Mouse (Mus musculus) neural tube, embryonic 11.5 days (tissue): Measurements from ENCODE around the gene Zfp652. TPM values are rescaled to one million over a fixed set of nuclear protein-coding genes. Genes with fewer than 3 reads are reported as not detected.

Experiments
- ATAC-seq: fragments of 200-750 bp; cut with Nextera tagmentation; 2 replicates; pipeline ENCODE4 v1.8.0; 2017; ENCODE audit warnings: moderate number of reproducible peaks, mild to moderate bottlenecking, moderate TSS enrichment, moderate library complexity; ENCODE audit not compliant: insufficient read depth, low FRiP score, low TSS enrichment
- DNase-seq: peaks from one replicate; pipeline ENCODE4 v3.0.0-alpha.2; 2015; ENCODE audit warnings: low spot score
- H3K27ac ChIP-seq: fragments of 300-500 bp; sonication (generic); 2 replicates; pipeline ENCODE4 v1.5.1; 2014; ENCODE audit warnings: low read depth, mild to moderate bottlenecking, low read length
- H3K27me3 ChIP-seq: fragments of 300-500 bp; sonication (generic); 2 replicates; pipeline ENCODE4 v1.6.1; 2014; ENCODE audit warnings: mild to moderate bottlenecking, low read length, mixed read lengths; ENCODE audit not compliant: control insufficient read depth, insufficient read depth
- H3K36me3 ChIP-seq: fragments of 300-500 bp; sonication (generic); 2 replicates; pipeline ENCODE4 v1.6.1; 2014; ENCODE audit warnings: mild to moderate bottlenecking, low read length, moderate library complexity, mixed read lengths; ENCODE audit not compliant: control insufficient read depth, insufficient read depth
- H3K4me1 ChIP-seq: fragments of 300-500 bp; sonication (generic); 2 replicates; pipeline ENCODE4 v1.6.1; 2014; ENCODE audit warnings: low read length, mixed read lengths; ENCODE audit not compliant: control insufficient read depth, insufficient read depth
- H3K4me2 ChIP-seq: fragments of 300-500 bp; sonication (generic); 2 replicates; pipeline ENCODE4 v1.6.1; 2014; ENCODE audit warnings: low read depth, mild to moderate bottlenecking, moderate library complexity
- H3K4me3 ChIP-seq: fragments of 300-500 bp; sonication (generic); 2 replicates; pipeline ENCODE4 v1.5.1; 2014; ENCODE audit warnings: low read depth, low read length
- H3K9ac ChIP-seq: fragments of 300-500 bp; sonication (generic); 2 replicates; pipeline ENCODE4 v1.6.1; 2014; ENCODE audit warnings: mild to moderate bottlenecking, low read length
- H3K9me3 ChIP-seq: fragments of 300-500 bp; sonication (generic); 2 replicates; pipeline ENCODE4 v1.6.1; 2016; ENCODE audit warnings: low read length; ENCODE audit not compliant: control insufficient read depth
- WGBS: fragments of 180-500 bp; shearing (Covaris S2); extraction: QIAGEN DNeasy Blood & Tissue Kit; methylation state at CpG from one replicate; pipeline ENCODE4 v1.1.7; 2014; 5-methylcytosine and 5-hydroxymethylcytosine counted together
- polyA plus RNA-seq: library from polyadenylated mRNA; unstranded; fragments of >200 nt; fragmentation: Nextera tagmentation; extraction: Ambion mirVana; gene quantifications from 2 replicates; pipeline ENCODE4 v1.2.1, GENCODE M21; 2014

The Zfp652 gene
- polyA plus RNA-seq, 1 experiment from 2014 or later = 12.3 TPM

DNA sequence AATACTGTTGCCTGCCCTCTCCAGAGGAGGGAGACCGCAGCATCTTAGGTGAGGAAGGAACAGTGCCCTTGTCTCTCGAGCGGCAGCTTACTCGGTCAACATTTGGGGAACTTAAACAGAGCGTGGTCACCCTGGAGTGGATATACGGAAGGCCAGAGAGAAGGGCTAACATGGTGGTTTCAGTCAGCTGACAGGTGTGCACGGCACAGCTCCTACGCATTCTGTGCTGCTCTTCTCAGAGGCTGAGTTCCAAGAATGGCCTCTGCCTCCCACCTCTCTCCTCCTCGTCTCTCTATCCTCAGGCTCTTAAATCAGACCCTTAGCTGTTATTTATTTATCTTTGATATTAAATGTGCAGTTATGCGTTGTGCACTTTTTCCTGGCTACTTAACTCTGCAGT, 52.9 kb downstream of the Zfp652 start:
- WGBS = 86% methylated on average over 10 of the region's 10 CpGs
- no peak for DNase-seq
- Histone ChIP-seq H3K36me3 (peaks cover 3% of the 10 kb centered on the region; the same call in 1 of the 2 replicates), H3K27me3 (no peaks in the 10 kb centered on the region), H3K4me3 (no peak overlapping the region), H3K9ac (no peak overlapping the region), H3K4me2 (no peak overlapping the region), H3K9me3 (no peaks in the 10 kb centered on the region), H3K4me1 (no peaks in the 10 kb centered on the region), H3K27ac (no peak overlapping the region)
- no peak for ATAC-seq

DNA sequence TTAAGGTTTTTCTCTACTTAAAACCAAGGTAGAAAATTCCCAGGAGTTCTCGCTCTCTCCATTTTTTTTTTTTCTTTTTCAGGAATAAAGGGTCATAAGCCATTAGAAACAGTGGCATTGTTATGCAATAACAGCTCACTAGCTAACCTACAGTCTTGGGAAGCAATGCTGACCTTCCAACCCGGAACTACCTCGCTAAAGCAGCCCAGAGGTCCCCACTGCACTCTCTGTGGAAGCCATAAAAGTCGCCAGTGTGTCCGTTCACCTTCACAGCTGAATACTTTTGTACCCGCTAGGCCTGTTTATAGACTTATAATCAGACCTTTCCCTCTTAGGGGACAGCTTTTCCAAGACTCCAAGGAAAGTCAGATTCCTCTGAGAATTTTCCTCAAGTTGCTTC, 55.8 kb downstream of the Zfp652 start:
- no peaks in the 10 kb centered on the region for H3K27me3 ChIP-seq
- WGBS = 75% methylated on average over 6 of the region's 6 CpGs
- ATAC-seq = no peak

DNA sequence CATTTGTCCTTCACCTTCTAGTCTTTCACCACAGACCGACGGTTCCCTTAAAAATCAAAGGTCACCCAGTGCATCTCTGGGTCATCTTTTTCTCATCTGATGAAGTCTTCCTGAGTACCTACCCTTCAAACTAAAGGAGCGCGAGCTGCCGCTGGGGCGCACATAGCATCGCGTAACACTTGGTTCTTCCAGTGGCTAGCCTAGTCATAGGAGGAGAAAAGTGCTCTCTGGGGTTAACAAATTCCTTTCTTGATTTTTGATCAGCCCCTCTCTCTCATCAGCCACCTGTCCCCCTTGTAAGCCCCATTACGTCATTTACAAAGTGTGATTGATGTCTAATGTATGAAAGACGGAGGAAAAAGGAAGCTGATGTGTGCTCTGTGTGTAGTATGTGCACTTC, 56.7 kb downstream of the Zfp652 start:
- Histone ChIP-seq H3K4me3 (no peak overlapping the region), H3K27me3 (no peaks in the 10 kb centered on the region), H3K9ac (no peak overlapping the region), H3K4me1 (no peaks in the 10 kb centered on the region), H3K36me3 (no peaks in the 10 kb centered on the region), H3K9me3 (no peaks in the 10 kb centered on the region), H3K27ac (no peak overlapping the region), H3K4me2 (no peak overlapping the region)
- DNase-seq (no peak), ATAC-seq (no peak)
- WGBS = 92% methylated on average over 10 of the region's 10 CpGs

More for the DNA sequence above, 55.8 kb downstream of the Zfp652 start:
- Histone ChIP-seq H3K4me1 (no peaks in the 10 kb centered on the region), H3K9ac (no peak overlapping the region), H3K36me3 (peaks cover 3% of the 10 kb centered on the region; the same call in 1 of the 2 replicates), H3K4me3 (no peak overlapping the region), H3K9me3 (no peaks in the 10 kb centered on the region), H3K4me2 (no peak overlapping the region), H3K27ac (no peak overlapping the region)
- DNase-seq = no peak

DNA sequence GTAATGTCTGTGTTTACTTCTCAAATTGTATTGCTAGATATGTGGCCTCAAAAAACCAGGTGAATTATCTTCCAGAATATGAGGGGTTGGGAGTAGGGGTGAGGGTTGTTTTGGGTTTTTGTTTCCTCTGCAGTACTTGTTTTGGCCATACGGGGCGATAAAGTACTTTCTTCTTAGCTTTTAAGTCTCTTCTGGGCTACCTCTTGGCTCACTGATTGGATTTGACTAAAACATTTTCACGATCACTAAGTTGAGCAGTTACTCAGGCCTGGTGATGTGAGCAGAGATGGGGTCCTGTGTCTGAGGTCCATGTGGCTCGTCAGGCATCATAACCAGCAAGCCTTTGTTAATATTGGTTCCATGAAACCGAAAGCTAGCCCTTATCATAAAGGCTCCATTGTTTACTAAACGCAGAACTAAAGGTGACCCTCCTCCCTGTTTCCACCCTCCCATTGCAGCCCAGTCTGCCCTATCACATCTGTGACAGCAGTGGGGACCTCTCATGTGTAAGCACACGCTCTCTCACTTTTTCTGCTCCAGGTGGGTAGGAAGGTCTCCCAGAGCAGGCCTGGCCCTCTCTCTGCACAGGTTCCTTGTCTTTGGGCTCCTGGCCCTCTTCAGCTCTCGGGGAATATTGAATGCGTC, 58.4 kb downstream of the Zfp652 start:
- no peak overlapping the region for H3K4me2 ChIP-seq
- DNase-seq (no peak), ATAC-seq (no peak)
- H3K4me1 ChIP-seq = no peaks in the 10 kb centered on the region
- no peak overlapping the region for H3K9ac ChIP-seq
- WGBS = 67% methylated on average over 9 of the region's 9 CpGs
- no peak overlapping the region for H3K4me3 ChIP-seq
- no peak overlapping the region for H3K27ac ChIP-seq
- H3K9me3 ChIP-seq = no peaks in the 10 kb centered on the region
- no peaks in the 10 kb centered on the region for H3K27me3 ChIP-seq
- H3K36me3 ChIP-seq = no peaks in the 10 kb centered on the region

DNA sequence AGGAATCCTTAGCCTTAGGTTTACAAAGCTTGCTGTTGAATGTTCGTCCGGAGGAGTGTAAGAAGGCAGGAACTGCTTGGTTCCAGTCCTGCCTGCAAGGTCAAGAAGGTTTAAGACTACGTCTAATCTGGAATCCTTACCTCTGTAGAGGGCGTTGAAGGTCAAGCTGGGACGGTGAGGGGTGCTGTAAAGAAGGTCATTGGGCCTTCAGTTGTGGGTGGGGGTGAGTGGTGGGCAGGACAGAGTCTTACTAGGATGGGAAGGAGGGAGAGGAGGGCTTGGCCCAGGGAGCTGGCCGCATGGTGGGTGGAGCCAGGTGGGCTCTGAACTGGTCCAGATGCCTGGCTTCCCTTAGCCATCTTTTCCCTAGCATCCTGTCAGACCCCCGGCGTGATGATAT, 59.2 kb downstream of the Zfp652 start:
- 83% methylated on average over 8 of the region's 8 CpGs for WGBS
- Histone ChIP-seq H3K9ac (no peak overlapping the region), H3K4me1 (no peaks in the 10 kb centered on the region), H3K27ac (no peak overlapping the region), H3K4me3 (no peak overlapping the region), H3K4me2 (no peak overlapping the region), H3K27me3 (no peaks in the 10 kb centered on the region), H3K36me3 (no peaks in the 10 kb centered on the region), H3K9me3 (no peaks in the 10 kb centered on the region)
- ATAC-seq (no peak), DNase-seq (no peak)

DNA sequence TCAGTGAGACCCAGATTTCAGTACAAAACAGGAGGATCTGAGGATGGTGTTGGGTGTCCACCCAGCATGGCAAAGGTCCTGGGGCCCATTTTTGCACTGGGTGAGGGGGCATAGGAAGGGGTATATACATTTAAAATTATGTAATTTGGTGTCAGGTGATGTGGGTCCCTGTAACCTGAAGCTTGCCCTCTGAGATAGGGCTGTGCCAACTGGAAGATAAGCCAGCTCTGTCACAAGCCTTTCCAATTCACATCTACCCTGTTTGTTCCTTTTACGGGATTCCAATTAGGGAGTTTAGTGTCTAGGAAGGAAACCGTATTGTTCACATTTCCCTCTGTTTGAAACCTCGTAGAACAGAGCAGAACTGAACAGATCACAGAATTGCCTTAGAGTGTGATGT, 60.8 kb downstream of the Zfp652 start:
- Histone ChIP-seq H3K27me3 (no peaks in the 10 kb centered on the region), H3K4me3 (no peak overlapping the region), H3K9me3 (no peaks in the 10 kb centered on the region), H3K27ac (no peak overlapping the region), H3K36me3 (no peaks in the 10 kb centered on the region), H3K9ac (no peak overlapping the region), H3K4me1 (no peaks in the 10 kb centered on the region), H3K4me2 (no peak overlapping the region)
- 87% methylated on average over 3 of the region's 3 CpGs for WGBS
- DNase-seq (no peak), ATAC-seq (no peak)

DNA sequence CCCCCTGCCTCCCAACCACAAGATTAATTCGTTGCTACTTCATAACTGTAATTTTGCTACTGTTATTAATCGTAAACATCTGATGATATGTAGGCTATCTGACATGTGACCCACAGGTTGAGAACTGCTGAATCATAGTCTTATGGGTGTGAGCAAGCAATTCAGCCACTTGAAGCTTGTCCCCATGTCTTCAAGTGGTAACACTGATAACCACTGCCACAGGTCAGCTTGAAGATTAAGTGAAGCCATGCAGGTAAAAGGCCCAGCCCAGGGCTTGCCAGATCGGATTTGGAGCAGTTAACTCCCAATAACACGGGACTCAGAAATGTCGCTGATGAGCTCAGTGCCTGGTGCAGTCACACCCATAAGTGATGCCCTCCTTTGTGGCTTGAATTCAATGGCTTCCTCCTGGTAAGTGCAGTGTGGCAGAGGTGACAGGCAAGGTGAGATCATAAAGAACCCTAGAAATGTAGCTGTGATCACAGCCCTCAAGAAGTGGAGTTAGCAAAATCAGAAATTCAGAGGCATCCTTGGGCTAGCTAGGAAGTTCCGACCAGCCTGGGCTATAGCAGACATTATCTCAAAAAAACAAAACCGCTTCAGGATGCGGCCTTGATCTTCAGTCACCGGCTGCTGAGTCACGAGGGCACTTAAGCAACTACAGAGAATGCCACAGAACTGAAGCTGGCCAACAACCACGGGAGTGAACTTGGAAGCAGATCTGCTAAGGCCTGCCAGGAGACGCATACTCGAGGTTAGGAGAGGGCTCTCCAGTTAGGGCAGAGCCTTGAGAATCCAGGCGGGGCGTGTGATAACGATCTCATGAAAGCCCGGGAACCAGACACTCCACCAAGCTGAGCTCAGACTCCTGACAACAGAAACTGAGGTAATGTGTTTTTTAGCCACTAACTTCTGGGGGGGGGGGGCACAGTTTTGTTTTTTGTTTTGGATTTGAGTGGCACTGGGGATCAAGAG, 65.1 kb downstream of the Zfp652 start:
- no peak overlapping the region for H3K4me3 ChIP-seq
- no peaks in the 10 kb centered on the region for H3K4me1 ChIP-seq
- no peaks in the 10 kb centered on the region for H3K27me3 ChIP-seq
- H3K9ac ChIP-seq = no peak overlapping the region
- H3K9me3 ChIP-seq = no peaks in the 10 kb centered on the region
- 87% methylated on average over 17 of the region's 17 CpGs for WGBS
- DNase-seq (no peak), ATAC-seq (no peak)
- no peak overlapping the region for H3K27ac ChIP-seq
- H3K36me3 ChIP-seq = no peaks in the 10 kb centered on the region
- H3K4me2 ChIP-seq = no peak overlapping the region

DNA sequence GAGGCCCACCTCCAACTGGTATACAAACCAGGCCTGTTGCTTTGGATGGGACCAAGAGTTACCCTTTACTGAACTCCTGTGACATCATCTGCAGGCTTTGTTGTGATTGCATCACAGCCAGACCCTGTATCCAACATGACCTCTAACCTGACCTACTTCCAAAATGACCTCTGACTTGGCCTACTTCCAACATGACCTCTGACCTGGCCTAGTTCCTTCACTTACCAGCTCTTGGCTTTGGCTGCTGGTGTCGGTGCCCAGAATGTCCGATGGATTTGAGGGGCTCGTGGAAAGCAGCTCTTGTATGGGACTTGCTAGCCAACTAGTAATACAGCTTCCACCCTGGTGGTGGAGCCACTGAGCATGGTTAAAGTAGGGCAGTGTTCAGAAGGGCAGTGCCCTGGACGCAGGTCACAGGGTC, 66.4 kb downstream of the Zfp652 start:
- WGBS = 78% methylated on average over 4 of the region's 4 CpGs
- no peak overlapping the region for H3K9ac ChIP-seq
- DNase-seq (no peak), ATAC-seq (no peak)
- H3K27ac ChIP-seq = no peak overlapping the region
- H3K9me3 ChIP-seq = no peaks in the 10 kb centered on the region
- no peak overlapping the region for H3K4me3 ChIP-seq
- H3K36me3 ChIP-seq = no peaks in the 10 kb centered on the region
- no peaks in the 10 kb centered on the region for H3K4me1 ChIP-seq
- H3K27me3 ChIP-seq = no peaks in the 10 kb centered on the region
- H3K4me2 ChIP-seq = no peak overlapping the region

DNA sequence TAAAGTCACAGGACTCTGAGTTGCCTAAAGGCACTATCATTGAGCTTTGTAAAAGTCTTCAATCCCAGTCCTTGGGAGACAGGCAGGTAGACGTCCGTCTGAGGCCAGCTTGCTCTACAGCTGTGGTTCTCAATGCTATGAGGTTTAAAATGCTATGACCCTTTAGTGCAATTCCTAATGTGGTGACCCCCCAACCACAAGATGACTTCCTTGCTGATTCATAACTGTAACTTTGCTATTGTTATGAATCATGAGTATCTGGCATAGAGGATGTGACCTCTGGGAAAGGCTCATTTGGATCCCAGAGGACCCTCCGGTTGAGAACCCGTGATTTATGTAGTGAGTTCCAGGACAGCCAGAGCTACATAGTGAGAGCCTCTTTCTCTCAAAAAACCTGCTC, 66.9 kb downstream of the Zfp652 start:
- Histone ChIP-seq H3K9me3 (no peaks in the 10 kb centered on the region), H3K4me1 (no peaks in the 10 kb centered on the region), H3K4me2 (no peak overlapping the region), H3K27me3 (no peaks in the 10 kb centered on the region), H3K27ac (no peak overlapping the region), H3K4me3 (no peak overlapping the region), H3K36me3 (no peaks in the 10 kb centered on the region), H3K9ac (no peak overlapping the region)
- no peak for DNase-seq
- WGBS = 90% methylated on average over 4 of the region's 4 CpGs
- no peak for ATAC-seq
